ENCODE assay signal across 8 mouse cellular contexts in the genomic region with DNA sequence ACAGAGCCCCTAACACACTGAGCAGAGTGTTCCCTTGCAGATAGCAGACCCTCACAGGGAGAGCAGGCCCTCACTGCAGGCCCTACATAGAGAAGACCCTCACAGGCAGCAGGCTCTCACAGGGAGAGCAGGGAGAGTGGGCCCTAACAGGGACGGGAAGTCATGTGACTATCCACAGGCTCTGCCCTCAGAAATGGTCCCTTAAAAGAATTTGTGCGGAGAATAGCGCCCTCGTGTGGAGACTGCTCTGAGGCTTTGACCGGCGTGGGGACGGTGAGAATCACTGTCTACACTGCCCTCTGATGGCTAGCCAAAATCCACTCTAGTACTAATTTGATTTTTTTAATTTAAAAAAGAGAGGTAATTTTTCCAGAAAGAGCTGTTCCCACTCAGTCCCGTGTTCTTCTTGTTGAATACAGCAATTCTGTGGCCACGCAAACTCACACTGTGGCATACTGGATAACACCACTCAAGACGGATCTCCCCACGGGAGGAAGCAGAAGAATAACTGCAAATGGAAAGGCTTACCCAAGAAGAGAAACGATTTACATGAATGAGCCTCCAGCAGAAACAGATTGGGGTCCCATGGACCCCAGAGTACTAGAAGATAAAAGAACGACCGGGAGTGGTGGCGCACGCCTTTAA. TPM values are rescaled to one million over a fixed set of nuclear protein-coding genes. Genes with fewer than 3 reads are reported as not detected.
DNase-seq lines count a peak whose midpoint lies in the region; ATAC-seq and TF ChIP-seq lines count a peak whose summit lies in the region.

No protein-coding gene starts in this region.

- peak; percentile 95 for DNase-seq in 3T3-L1 (ENCODE audit: low read depth, low spot score)
- DNase-seq in adrenal gland, postnatal 36 days, result peak; percentile 84 to 85
- DNase-seq in embryonic facial prominence, embryonic 14.5 days (ENCODE audit: low spot score), result peak; percentile 92
- peak; percentile 92 for DNase-seq in heart, embryonic 10.5 days (ENCODE audit: low spot score)
- peak; percentile 89 for DNase-seq in limb, embryonic 14.5 days (ENCODE audit: low spot score)
- DNase-seq in monocyte, adult 2 months (ENCODE audit: low read depth in 1 of 2, low spot score in 2 of 2), result peak; percentile 18 to 63
- peak; percentile 61 to 83 for DNase-seq in spleen, postnatal 14 days (ENCODE audit: low spot score in 2 of 2)

- no peak overlapping the region for H3K4me3 ChIP-seq in embryonic facial prominence, embryonic 14.5 days (ENCODE audit: low read depth, low read length)
- H3K4me3 ChIP-seq in heart, embryonic 10.5 days, result no peak overlapping the region
- H3K4me3 ChIP-seq in kidney, embryonic 14.5 days (ENCODE audit: low read length), result no peak overlapping the region
- no peak overlapping the region for H3K4me3 ChIP-seq in limb, embryonic 14.5 days (replicated peaks; ENCODE audit: low read length)

- H3K27ac ChIP-seq in embryonic facial prominence, embryonic 14.5 days (replicated peaks; ENCODE audit: low read depth, low read length), result no peak overlapping the region
- peak overlapping the region; percentile 67; the same call in 1 of the 2 replicates for H3K27ac ChIP-seq in heart, embryonic 10.5 days
- H3K27ac ChIP-seq in kidney, embryonic 14.5 days (ENCODE audit: low read depth, low read length), result no peak overlapping the region
- no peak overlapping the region; the same call in 1 of the 2 replicates for H3K27ac ChIP-seq in limb, embryonic 14.5 days (replicated peaks; ENCODE audit: low read depth, low read length)

- H3K4me1 ChIP-seq in embryonic facial prominence, embryonic 14.5 days (ENCODE audit: control insufficient read depth, insufficient read depth, low read length), result 0 out of 2 replicates have a peak, but pooled peaks cover 2% of the 10 kb centered on the region
- H3K4me1 ChIP-seq in heart, embryonic 10.5 days, result peaks cover 27% of the 10 kb centered on the region
- peaks cover 8% of the 10 kb centered on the region for H3K4me1 ChIP-seq in kidney, embryonic 14.5 days (ENCODE audit: control insufficient read depth, insufficient read depth, low read length)
- H3K4me1 ChIP-seq in limb, embryonic 14.5 days (ENCODE audit: control insufficient read depth, insufficient read depth, low read length), result peaks cover 19% of the 10 kb centered on the region

- WGBS in embryonic facial prominence, embryonic 14.5 days, result 31% methylated on average over 16 of the region's 16 CpGs
- 36% methylated on average over 16 of the region's 16 CpGs for WGBS in heart, embryonic 10.5 days
- WGBS in kidney, embryonic 14.5 days, result 42% methylated on average over 16 of the region's 16 CpGs
- WGBS in limb, embryonic 14.5 days, result 37% methylated on average over 16 of the region's 16 CpGs

- no peak overlapping the region for H3K4me2 ChIP-seq in embryonic facial prominence, embryonic 14.5 days (ENCODE audit: low read depth, low read length)
- no peak overlapping the region for H3K4me2 ChIP-seq in kidney, embryonic 14.5 days (replicated peaks; ENCODE audit: low read depth, low read length)
- no peak overlapping the region for H3K4me2 ChIP-seq in limb, embryonic 14.5 days (replicated peaks; ENCODE audit: low read depth, low read length, severe bottlenecking)

- no peaks in the 10 kb centered on the region for H3K36me3 ChIP-seq in embryonic facial prominence, embryonic 14.5 days (ENCODE audit: control insufficient read depth, insufficient read depth, low read length)
- H3K36me3 ChIP-seq in heart, embryonic 10.5 days, result peaks cover 10% of the 10 kb centered on the region; the same call in 1 of the 2 replicates
- H3K36me3 ChIP-seq in kidney, embryonic 14.5 days (ENCODE audit: control insufficient read depth, insufficient read depth, low read length), result no peaks in the 10 kb centered on the region
- H3K36me3 ChIP-seq in limb, embryonic 14.5 days (ENCODE audit: control insufficient read depth, insufficient read depth, low read length), result no peaks in the 10 kb centered on the region

- no peak for TF ChIP-seq POLR2A in limb, embryonic 14.5 days (IDR thresholded peaks at IDR 0.05; ENCODE audit: borderline replicate concordance, extremely low read depth, insufficient read depth, insufficient read length)

- ATAC-seq in embryonic facial prominence, embryonic 14.5 days (ENCODE audit: low read depth), result peak; percentile 87
- ATAC-seq in kidney, embryonic 14.5 days (ENCODE audit: low FRiP score, low TSS enrichment), result peak; percentile 89
- peak; percentile 84 for ATAC-seq in limb, embryonic 14.5 days (ENCODE audit: low FRiP score, low read depth)

- H3K9me3 ChIP-seq in embryonic facial prominence, embryonic 14.5 days (ENCODE audit: control insufficient read depth, low read length), result no peaks in the 10 kb centered on the region
- no peaks in the 10 kb centered on the region for H3K9me3 ChIP-seq in heart, embryonic 10.5 days
- H3K9me3 ChIP-seq in kidney, embryonic 14.5 days (ENCODE audit: control insufficient read depth, low read length), result no peaks in the 10 kb centered on the region
- no peaks in the 10 kb centered on the region for H3K9me3 ChIP-seq in limb, embryonic 14.5 days (ENCODE audit: control insufficient read depth, low read length)

- H3K27me3 ChIP-seq in embryonic facial prominence, embryonic 14.5 days (replicated peaks; ENCODE audit: control insufficient read depth, insufficient read depth, low read length), result no peaks in the 10 kb centered on the region
- H3K27me3 ChIP-seq in heart, embryonic 10.5 days (ENCODE audit: insufficient read depth, poor library complexity, severe bottlenecking), result no peaks in the 10 kb centered on the region
- no peaks in the 10 kb centered on the region for H3K27me3 ChIP-seq in kidney, embryonic 14.5 days (ENCODE audit: control insufficient read depth, insufficient read depth, low read length)
- no peaks in the 10 kb centered on the region for H3K27me3 ChIP-seq in limb, embryonic 14.5 days (ENCODE audit: control insufficient read depth, insufficient read depth, low read length)

- peak overlapping the region; percentile 45; the same call in 1 of the 2 replicates for H3K9ac ChIP-seq in embryonic facial prominence, embryonic 14.5 days (ENCODE audit: low read depth, low read length)
- no peak overlapping the region for H3K9ac ChIP-seq in kidney, embryonic 14.5 days (ENCODE audit: low read depth, low read length)
- 0 out of 2 replicates have a peak overlapping the region, but pooled peaks have one; percentile 31 for H3K9ac ChIP-seq in limb, embryonic 14.5 days (ENCODE audit: low read depth, low read length, severe bottlenecking)

RNA-seq across cellular contexts. Expression of a gene that starts 14.2 kb away (rescaled TPM):
- 10 to 100 TPM; 16.5 to 21.9 TPM for total RNA-seq in adrenal gland, postnatal 36 days (2021)
- polyA plus RNA-seq in embryonic facial prominence, embryonic 14.5 days (2014; fragmentation: Nextera tagmentation; extraction: Ambion mirVana), result 16.8 and 18.4 TPM in 2 replicates
- polyA plus RNA-seq in heart, embryonic 10.5 days (2016; fragmentation: Nextera tagmentation; extraction: Ambion mirVana), result 28.7 and 43.6 TPM in 2 replicates
- 10.1 and 15.3 TPM in 2 replicates for polyA plus RNA-seq in kidney, embryonic 14.5 days (2014; fragmentation: Nextera tagmentation; extraction: Ambion mirVana)
- polyA plus RNA-seq in limb, embryonic 14.5 days (2012; rRNA removed), result 8.4 and 9.5 TPM in 2 replicates
- polyA plus RNA-seq in limb, embryonic 14.5 days (2014; fragmentation: Nextera tagmentation; extraction: Ambion mirVana), result 18.8 and 20.3 TPM in 2 replicates

RNA-seq across cellular contexts. Expression of a gene that starts 14.9 kb away (rescaled TPM):
- total RNA-seq in adrenal gland, postnatal 36 days (2021), result not detected
- 0.13 and 0.21 TPM in 2 replicates for polyA plus RNA-seq in embryonic facial prominence, embryonic 14.5 days (2014; fragmentation: Nextera tagmentation; extraction: Ambion mirVana)
- polyA plus RNA-seq in heart, embryonic 10.5 days (2016; fragmentation: Nextera tagmentation; extraction: Ambion mirVana), result 0.03 and 0.06 TPM in 2 replicates
- polyA plus RNA-seq in kidney, embryonic 14.5 days (2014; fragmentation: Nextera tagmentation; extraction: Ambion mirVana), result 0.06 TPM in 1 of 2 replicates, not detected in the other
- polyA plus RNA-seq in limb, embryonic 14.5 days (2012; rRNA removed), result 0.01 TPM in 1 of 2 replicates, not detected in the other
- polyA plus RNA-seq in limb, embryonic 14.5 days (2014; fragmentation: Nextera tagmentation; extraction: Ambion mirVana), result not detected in 2 replicates

Comparison
In these comparisons a context has a peak if more than half of its experiments do, and no peak if none do; other contexts are left out.
1. DNase-seq: peak in every context shown above with its lines; median percentile 95 in 3T3-L1; 92 in embryonic facial prominence, embryonic 14.5 days; 92 in heart, embryonic 10.5 days; 89 in limb, embryonic 14.5 days; 84 in adrenal gland, postnatal 36 days; 72 in spleen, postnatal 14 days; 40 in monocyte, adult 2 months.